Mouse (Mus musculus) megakaryocyte, embryonic 14.5 days (primary cell): ENCODE data around the gene Shcbp1l.

Experiments
- FLI1 ChIP-seq: IDR thresholded peaks from 2 replicates; pipeline ENCODE4 v1.6.1; 2012; ENCODE audit warnings: low read length, inconsistent platforms, mixed read lengths
- GATA1 ChIP-seq: IDR thresholded peaks from 3 replicates; pipeline ENCODE4 v1.6.1; 2012; ENCODE audit warnings: mixed read lengths, low read length, inconsistent platforms, borderline replicate concordance

GRCm38 (mm10) chr1:153481025-153481412, 56.1 kb downstream of the Shcbp1l start:
- TF ChIP-seq GATA1, result no peak
- no peak for TF ChIP-seq FLI1
